Mouse (Mus musculus): ENCODE results near the gene Fbxl22.

Fbxl22 gene

DNA sequence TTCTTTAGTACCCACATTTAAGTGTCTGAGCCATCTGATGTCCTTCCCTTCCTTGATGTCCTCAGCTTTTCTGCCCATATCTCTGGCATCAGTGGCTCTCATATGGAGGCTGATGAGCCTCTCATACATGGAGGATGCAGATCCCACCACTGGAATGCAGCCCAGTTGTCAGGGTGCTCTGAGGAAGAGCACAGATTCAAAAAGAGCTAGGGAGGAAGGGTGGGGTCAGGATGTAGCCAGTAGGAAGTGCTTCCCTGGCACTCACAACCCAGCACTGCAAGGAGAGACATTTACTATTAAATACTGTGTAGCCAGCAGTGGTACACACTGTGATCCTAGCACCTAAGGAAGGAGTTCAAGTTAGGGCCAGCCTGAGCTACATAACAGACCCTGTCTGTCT is 8.0 kb downstream of the Fbxl22 start:
- DNase-seq (ENCODE audit: low spot score) = no peak

- no peak for DNase-seq (ENCODE audit: low spot score)
These were observed 8.4 kb downstream of the Fbxl22 start for GRCm38 (mm10) chr9:66506011-66506410.

GRCm38 (mm10) chr9:66505141-66505917 is 9.1 kb downstream of the Fbxl22 start:
- no peak for DNase-seq (ENCODE audit: low spot score)

DNA sequence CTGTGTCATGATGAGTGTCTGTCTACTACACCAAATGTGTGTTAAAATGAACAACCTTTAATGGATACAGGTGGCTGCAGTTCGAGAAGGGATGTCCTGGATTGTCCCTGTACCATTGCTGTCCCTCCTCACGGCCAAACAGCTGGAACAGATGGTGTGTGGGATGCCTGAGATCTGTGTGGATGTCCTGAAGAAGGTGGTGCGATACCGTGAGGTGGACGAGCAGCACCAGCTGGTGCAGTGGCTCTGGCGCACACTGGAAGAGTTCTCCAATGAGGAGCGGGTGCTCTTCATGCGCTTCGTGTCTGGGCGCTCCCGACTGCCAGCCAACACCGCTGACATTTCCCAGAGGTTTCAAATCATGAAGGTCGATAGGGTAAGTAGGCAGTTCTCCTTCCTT is 9.9 kb downstream of the Fbxl22 start:
- DNase-seq (ENCODE audit: low spot score) = no peak

GRCm38 (mm10) chr9:66503879-66504411 is 10.4 kb downstream of the Fbxl22 start:
- no peak for DNase-seq (ENCODE audit: low spot score)

DNA sequence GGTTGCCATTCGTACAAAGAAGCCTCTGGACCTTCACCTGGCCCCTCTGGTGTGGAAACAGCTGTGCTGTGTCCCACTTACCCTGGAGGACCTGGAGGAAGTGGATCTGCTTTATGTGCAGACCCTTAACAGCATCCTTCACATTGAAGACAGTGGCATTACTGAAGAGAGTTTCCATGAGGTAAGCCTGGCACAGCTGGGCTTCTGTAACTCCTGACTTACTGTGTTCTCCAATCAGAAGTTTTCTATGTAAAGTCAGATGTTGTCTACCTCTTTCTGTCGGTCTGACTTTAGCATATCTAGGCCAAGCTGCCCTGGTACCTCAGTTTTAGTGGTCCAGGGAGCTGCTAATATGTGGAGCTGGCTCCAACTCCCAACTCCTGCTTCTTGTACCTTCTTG is 13.1 kb downstream of the Fbxl22 start:
- no peak for DNase-seq (ENCODE audit: low spot score)

DNA sequence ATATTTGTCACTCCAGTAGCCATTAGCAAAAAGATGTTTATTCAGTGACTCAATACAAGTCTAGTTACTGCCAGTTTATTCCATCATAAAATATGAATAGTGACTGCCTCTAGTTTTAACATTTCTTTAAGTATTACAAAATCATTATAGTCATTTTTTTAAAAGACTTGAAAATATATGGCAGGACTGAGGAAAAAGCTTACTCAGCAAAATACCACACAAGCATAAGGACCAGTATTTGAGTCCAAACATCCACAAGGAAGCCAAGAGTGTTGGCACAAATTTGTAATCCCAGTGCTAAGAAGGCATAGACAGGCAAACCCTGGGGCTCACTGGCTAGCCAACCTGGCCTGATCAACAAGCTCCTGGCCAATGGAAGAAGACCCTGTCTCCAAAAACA is 20.4 kb downstream of the Fbxl22 start:
- no peak for DNase-seq (ENCODE audit: low spot score)

DNA sequence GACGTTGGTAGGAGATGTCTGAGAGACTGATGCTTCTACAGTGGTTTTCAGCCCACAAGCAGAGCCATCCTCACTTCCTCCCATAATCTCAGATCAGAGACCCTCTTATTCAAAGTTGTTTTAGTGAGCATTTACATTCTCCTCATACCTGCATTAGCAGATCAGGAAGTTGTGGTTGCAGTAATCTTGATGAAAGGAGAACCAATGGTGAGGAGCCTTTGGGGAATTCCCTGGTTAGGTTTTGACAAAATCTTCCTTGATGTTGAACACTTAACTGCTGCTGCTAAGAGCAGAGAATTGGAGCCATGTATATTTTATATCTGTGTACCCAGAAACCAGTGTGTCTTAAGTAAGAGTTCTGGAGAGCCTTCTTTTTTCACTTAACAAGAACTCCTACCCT is 22.0 kb downstream of the Fbxl22 start:
- no peak for DNase-seq (ENCODE audit: low spot score)

- DNase-seq (ENCODE audit: low spot score) = no peak
These were observed 25.6 kb downstream of the Fbxl22 start for GRCm38 (mm10) chr9:66488786-66489185.

GRCm38 (mm10) chr9:66483429-66483828 is 31.0 kb downstream of the Fbxl22 start:
- DNase-seq (ENCODE audit: low spot score) = no peak

- DNase-seq (ENCODE audit: low spot score) = no peak
These were observed 36.6 kb downstream of the Fbxl22 start for GRCm38 (mm10) chr9:66477785-66478184.

DNA sequence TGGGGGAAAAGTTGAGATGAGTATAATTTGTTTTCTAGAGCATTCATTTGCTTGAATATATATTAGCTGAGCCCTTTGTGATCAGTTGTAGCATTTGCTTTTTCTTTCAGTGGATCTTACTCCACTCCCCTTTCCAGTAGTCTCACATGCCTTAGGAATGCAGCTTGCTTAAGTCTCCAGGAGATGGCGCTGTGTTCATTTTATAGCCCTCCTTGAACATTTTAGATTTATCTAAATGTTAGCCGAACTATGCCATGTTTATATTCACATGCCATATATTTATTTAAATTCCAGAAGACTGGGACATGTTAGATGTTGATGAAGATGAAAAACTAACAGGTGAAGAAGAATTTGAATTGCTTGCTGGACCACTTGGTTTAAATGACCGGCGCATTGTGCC is 49.3 kb downstream of the Fbxl22 start:
- no peak for DNase-seq (ENCODE audit: low spot score)

Measured in yolk sac, embryonic 10.5 days (tissue).